Mouse (Mus musculus) forebrain, embryonic 13.5 days (tissue): ENCODE data around the gene Rtkn. TPM values are rescaled to one million over a fixed set of nuclear protein-coding genes. Genes with fewer than 3 reads are reported as not detected.
"Not testable (repeated sequence)": the region's sequence is repeated elsewhere in the genome, so short reads cannot be mapped to it uniquely, and the experiment has no call there.

Source experiments
- ATAC-seq: fragments of 200-750 bp; cut with Nextera tagmentation; 2 replicates; pipeline ENCODE4 v1.8.0; 2017
- H3K27ac ChIP-seq: fragments of 300-500 bp; sonication (generic); 2 replicates; pipeline ENCODE4 v1.5.1; 2015; ENCODE audit warnings: inconsistent platforms, mild to moderate bottlenecking, moderate library complexity
- H3K27me3 ChIP-seq: fragments of 300-500 bp; sonication (generic); 2 replicates; pipeline ENCODE4 v1.6.1; 2015; ENCODE audit warnings: mild to moderate bottlenecking, inconsistent platforms
- H3K36me3 ChIP-seq: fragments of 300-500 bp; sonication (generic); 2 replicates; pipeline ENCODE4 v1.6.1; 2015; ENCODE audit warnings: mild to moderate bottlenecking, inconsistent platforms; ENCODE audit not compliant: poor library complexity, severe bottlenecking
- H3K4me1 ChIP-seq: fragments of 300-500 bp; sonication (generic); 2 replicates; pipeline ENCODE4 v1.6.1; 2015; ENCODE audit warnings: inconsistent platforms
- H3K4me2 ChIP-seq: fragments of 300-500 bp; sonication (generic); 2 replicates; pipeline ENCODE4 v1.6.1; 2015; ENCODE audit warnings: inconsistent platforms, mild to moderate bottlenecking, moderate library complexity
- H3K4me3 ChIP-seq: fragments of 300-500 bp; sonication (generic); 2 replicates; pipeline ENCODE4 v1.5.1; 2015; ENCODE audit warnings: mild to moderate bottlenecking, inconsistent platforms
- H3K9ac ChIP-seq: fragments of 300-500 bp; sonication (generic); 2 replicates; pipeline ENCODE4 v1.6.1; 2015; ENCODE audit warnings: mild to moderate bottlenecking, inconsistent platforms
- H3K9me3 ChIP-seq: fragments of 300-500 bp; sonication (generic); replicated peaks from 2 replicates; pipeline ENCODE4 v1.6.1; 2016; ENCODE audit warnings: inconsistent platforms
- WGBS: fragments of 180-500 bp; shearing (Covaris S2); methylation state at CpG from one replicate; pipeline ENCODE4 v1.1.7; 2015; 5-methylcytosine and 5-hydroxymethylcytosine counted together
- polyA plus RNA-seq: library from polyadenylated mRNA; unstranded; fragments of >200 nt; fragmentation: Nextera tagmentation; extraction: Ambion mirVana; gene quantifications from 2 replicates; pipeline ENCODE4 v1.2.1, GENCODE M21; 2015

Rtkn gene
- polyA plus RNA-seq, 1 experiment from 2014 or later, result 10.4 TPM

- peaks cover 30% of the 10 kb centered on the region for H3K36me3 ChIP-seq
- H3K9ac ChIP-seq, result no peak overlapping the region
- H3K4me3 ChIP-seq, result no peak overlapping the region
- no peak for ATAC-seq
- WGBS, result 56% methylated on average over 7 of the region's 7 CpGs
- H3K27ac ChIP-seq, result no peak overlapping the region
- H3K27me3 ChIP-seq, result peaks cover 3% of the 10 kb centered on the region
- peaks cover 8% of the 10 kb centered on the region for H3K4me1 ChIP-seq
- H3K4me2 ChIP-seq, result no peak overlapping the region
- no peaks in the 10 kb centered on the region for H3K9me3 ChIP-seq
Measured at GRCm38 (mm10) chr6:83147280-83147679, 12.0 kb downstream of the Rtkn start.

GRCm38 (mm10) chr6:83151721-83152120 lies 16.5 kb downstream of the Rtkn start:
- H3K9ac ChIP-seq, result peak overlapping the region; percentile 45
- H3K27ac ChIP-seq, result no peak overlapping the region
- ATAC-seq, result no peak

GRCm38 (mm10) chr6:83153038-83153437 lies 17.8 kb downstream of the Rtkn start:
- Histone ChIP-seq H3K4me3 (no peak overlapping the region), H3K36me3 (peaks cover 38% of the 10 kb centered on the region), H3K27me3 (no peaks in the 10 kb centered on the region), H3K4me1 (peaks cover 32% of the 10 kb centered on the region), H3K4me2 (no peak overlapping the region), H3K9me3 (no peaks in the 10 kb centered on the region), H3K27ac (no peak overlapping the region), H3K9ac (no peak overlapping the region)
- no peak for ATAC-seq
- 87% methylated on average over 12 of the region's 12 CpGs for WGBS

More at GRCm38 (mm10) chr6:83151721-83152120, 16.5 kb downstream of the Rtkn start:
- Histone ChIP-seq H3K4me1 (peaks cover 31% of the 10 kb centered on the region), H3K9me3 (no peaks in the 10 kb centered on the region), H3K36me3 (peaks cover 39% of the 10 kb centered on the region), H3K4me3 (no peak overlapping the region), H3K4me2 (no peak overlapping the region), H3K27me3 (no peaks in the 10 kb centered on the region)
- 26% methylated on average over 8 of the region's 8 CpGs for WGBS

- Histone ChIP-seq H3K9me3 (no peaks in the 10 kb centered on the region), H3K4me1 (peaks cover 32% of the 10 kb centered on the region), H3K36me3 (peaks cover 37% of the 10 kb centered on the region), H3K27me3 (no peaks in the 10 kb centered on the region), H3K27ac (no peak overlapping the region), H3K4me2 (no peak overlapping the region), H3K4me3 (no peak overlapping the region), H3K9ac (no peak overlapping the region)
- ATAC-seq, result no peak
- 80% methylated on average over 5 of the region's 5 CpGs for WGBS
Measured at GRCm38 (mm10) chr6:83153485-83153884, 18.2 kb downstream of the Rtkn start.

GRCm38 (mm10) chr6:83155552-83156238 lies 20.4 kb downstream of the Rtkn start:
- 0 out of 2 replicates have a peak overlapping the region, but pooled peaks have one; percentile 19 for H3K27ac ChIP-seq

GRCm38 (mm10) chr6:83156259-83156684 lies 21.0 kb downstream of the Rtkn start, which contains the start of the genes Wdr54 and 1700003E16Rik:
Gene Wdr54, minus strand, starts transcription at chr6:83156397.
Gene 1700003E16Rik, plus strand, starts transcription at chr6:83156404.
- peaks cover 15% of the 10 kb centered on the region for H3K27me3 ChIP-seq
- peak; percentile 96 for ATAC-seq

More at GRCm38 (mm10) chr6:83155552-83156238, 20.4 kb downstream of the Rtkn start:
- peak; percentile 48 for ATAC-seq
- Histone ChIP-seq H3K27me3 (peaks cover 9% of the 10 kb centered on the region), H3K9ac (peak overlapping the region; percentile 73), H3K4me2 (peak overlapping the region; percentile 84), H3K9me3 (no peaks in the 10 kb centered on the region), H3K4me3 (peak overlapping the region; percentile 60), H3K36me3 (peaks cover 23% of the 10 kb centered on the region), H3K4me1 (peaks cover 32% of the 10 kb centered on the region)
- WGBS, result 7% methylated on average over 23 of the region's 23 CpGs

GRCm38 (mm10) chr6:83159456-83159855 lies 24.2 kb downstream of the Rtkn start:
- Histone ChIP-seq H3K27me3 (peaks cover 47% of the 10 kb centered on the region), H3K4me1 (peaks cover 35% of the 10 kb centered on the region)
- H3K27ac ChIP-seq, H3K9ac ChIP-seq, H3K9me3 ChIP-seq, H3K4me3 ChIP-seq, ATAC-seq, H3K36me3 ChIP-seq, H3K4me2 ChIP-seq: not testable (repeated sequence)
- 20% methylated on average over 3 of the region's 3 CpGs for WGBS

More at GRCm38 (mm10) chr6:83156259-83156684, 21.0 kb downstream of the Rtkn start, which contains the start of the genes Wdr54 and 1700003E16Rik:
- WGBS, result under 1% methylated on average over 32 of the region's 32 CpGs
- peak within 1 kb of the TSS; percentile 84 for H3K4me2 ChIP-seq
- peak within 1 kb of the TSS; percentile 19; the same call in 1 of the 2 replicates for H3K27ac ChIP-seq
- H3K9me3 ChIP-seq, result no peaks in the 10 kb centered on the region
- peaks cover 32% of the 10 kb centered on the region for H3K4me1 ChIP-seq
- H3K4me3 ChIP-seq, result peak within 1 kb of the TSS; percentile 60
- H3K9ac ChIP-seq, result peak within 1 kb of the TSS; percentile 73
- peaks cover 19% of the 10 kb centered on the region for H3K36me3 ChIP-seq

GRCm38 (mm10) chr6:83161442-83161841 lies 26.2 kb downstream of the Rtkn start:
- WGBS, result 7% methylated on average over 19 of the region's 19 CpGs
- H3K4me2 ChIP-seq, result peak overlapping the region; percentile 47
- H3K27ac ChIP-seq, result no peak overlapping the region
- peaks cover 25% of the 10 kb centered on the region for H3K4me1 ChIP-seq
- H3K36me3 ChIP-seq, result no peaks in the 10 kb centered on the region
- H3K9me3 ChIP-seq, result no peaks in the 10 kb centered on the region
- peak overlapping the region; percentile 23 for H3K4me3 ChIP-seq
- no peak for ATAC-seq
- H3K27me3 ChIP-seq, result peaks cover 47% of the 10 kb centered on the region
- no peak overlapping the region for H3K9ac ChIP-seq

- peak overlapping the region; percentile 23 for H3K4me3 ChIP-seq
- H3K36me3 ChIP-seq, result no peaks in the 10 kb centered on the region
- no peak overlapping the region; the same call in 1 of the 2 replicates for H3K9ac ChIP-seq
- peak overlapping the region; percentile 47 for H3K4me2 ChIP-seq
- WGBS, result 1% methylated on average over 49 of the region's 49 CpGs
- H3K27me3 ChIP-seq, result peaks cover 47% of the 10 kb centered on the region
- no peak for ATAC-seq
- H3K4me1 ChIP-seq, result peaks cover 28% of the 10 kb centered on the region
- H3K27ac ChIP-seq, result no peak overlapping the region
- no peaks in the 10 kb centered on the region for H3K9me3 ChIP-seq
Measured at GRCm38 (mm10) chr6:83161921-83162641, 26.8 kb downstream of the Rtkn start.

GRCm38 (mm10) chr6:83162701-83163100 lies 27.4 kb downstream of the Rtkn start:
- peaks cover 47% of the 10 kb centered on the region for H3K27me3 ChIP-seq
- peak overlapping the region; percentile 47 for H3K4me2 ChIP-seq
- H3K27ac ChIP-seq, result no peak overlapping the region
- WGBS, result 0% methylated on average over 8 of the region's 8 CpGs
- no peak for ATAC-seq
- no peaks in the 10 kb centered on the region for H3K36me3 ChIP-seq
- H3K4me3 ChIP-seq, result peak overlapping the region; percentile 23
- peaks cover 34% of the 10 kb centered on the region for H3K4me1 ChIP-seq
- no peak overlapping the region; the same call in 1 of the 2 replicates for H3K9ac ChIP-seq
- H3K9me3 ChIP-seq, result no peaks in the 10 kb centered on the region

GRCm38 (mm10) chr6:83165026-83165606 lies 29.9 kb downstream of the Rtkn start:
- ATAC-seq, result peak; percentile 64
- under 1% methylated on average over 6 of the region's 6 CpGs for WGBS
- peak overlapping the region; percentile 93 for H3K9ac ChIP-seq
- peak overlapping the region; percentile 84 for H3K4me3 ChIP-seq
- peak overlapping the region; percentile 81 for H3K4me2 ChIP-seq
- peak overlapping the region; percentile 48 for H3K27ac ChIP-seq
- 0 out of 2 replicates have a peak, but pooled peaks cover 3% of the 10 kb centered on the region for H3K36me3 ChIP-seq
- H3K4me1 ChIP-seq, result peaks cover 41% of the 10 kb centered on the region
- peaks cover 44% of the 10 kb centered on the region for H3K27me3 ChIP-seq
- no peaks in the 10 kb centered on the region for H3K9me3 ChIP-seq
